Mouse (Mus musculus) testis, adult 2 months (tissue): ENCODE measurements around the gene Grid1. TPM values are rescaled to one million over a fixed set of nuclear protein-coding genes. Genes with fewer than 3 reads are reported as not detected.

Experiments used
- H3K27ac ChIP-seq: fragments of 200-500 bp; 2 replicates; pipeline ENCODE4 v1.5.1; 2012; ENCODE audit warnings: low read depth, low read length; ENCODE audit not compliant: control insufficient read depth, insufficient read depth
- H3K27me3 ChIP-seq: fragments of 200-500 bp; 2 replicates; pipeline ENCODE4 v1.6.1; 2012; ENCODE audit warnings: mild to moderate bottlenecking, low read length, moderate library complexity; ENCODE audit not compliant: control insufficient read depth, insufficient read depth
- H3K36me3 ChIP-seq: fragments of 200-500 bp; 2 replicates; pipeline ENCODE4 v1.6.1; 2012; ENCODE audit warnings: mild to moderate bottlenecking, low read length; ENCODE audit not compliant: control insufficient read depth, insufficient read depth
- H3K4me1 ChIP-seq: fragments of 200-500 bp; 2 replicates; pipeline ENCODE4 v1.6.1; 2012; ENCODE audit warnings: low read length; ENCODE audit not compliant: control insufficient read depth, insufficient read depth
- H3K4me3 ChIP-seq: fragments of 200-500 bp; 2 replicates; pipeline ENCODE4 v1.5.1; 2012; ENCODE audit warnings: low read depth, mild to moderate bottlenecking, low read length, moderate library complexity, mixed read lengths; ENCODE audit not compliant: control insufficient read depth
- CTCF ChIP-seq: fragments of 200-500 bp; IDR thresholded peaks from 2 replicates; pipeline ENCODE4 v1.5.1; 2012; ENCODE audit warnings: low read depth, mild to moderate bottlenecking, inconsistent platforms, low read length, moderate library complexity; ENCODE audit not compliant: control insufficient read depth, insufficient read depth, insufficient replicate concordance
- POLR2A ChIP-seq: fragments of 200-500 bp; IDR thresholded peaks from 2 replicates; pipeline ENCODE4 v1.6.1; 2012; ENCODE audit warnings: low read depth, mild to moderate bottlenecking, inconsistent platforms, low read length, moderate library complexity; ENCODE audit not compliant: control insufficient read depth
- polyA plus RNA-seq: library from polyadenylated mRNA; depleted of rRNA; stranded (reverse); fragments of >200 nt; gene quantifications from 2 replicates; pipeline ENCODE4 v1.2.3, GENCODE M21; 2012

Gene Grid1
- polyA plus RNA-seq, 1 experiment, result 1.4 TPM

DNA sequence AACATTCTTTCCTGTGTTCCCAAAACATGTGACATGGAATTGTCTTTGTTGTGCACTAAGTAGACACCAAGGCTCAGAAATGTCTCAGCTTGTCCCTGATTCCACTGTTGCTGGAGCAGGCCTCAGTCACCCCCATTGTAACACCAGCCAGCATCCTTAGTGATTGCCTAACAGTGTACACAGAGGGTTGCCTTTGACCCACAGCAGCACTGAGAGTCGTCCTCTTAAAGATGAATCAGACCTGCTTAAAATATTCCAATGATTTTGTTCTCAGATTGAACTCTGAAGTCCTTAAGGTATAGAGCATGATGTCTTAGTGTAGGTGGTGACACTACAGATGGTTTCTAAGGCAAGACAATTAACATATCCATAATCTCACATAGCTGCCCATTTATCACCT is 354.0 kb downstream of the Grid1 start:
- Histone ChIP-seq H3K36me3 (no peaks in the 10 kb centered on the region), H3K4me1 (no peaks in the 10 kb centered on the region), H3K4me3 (no peak overlapping the region), H3K27ac (no peak overlapping the region), H3K27me3 (no peaks in the 10 kb centered on the region)
- TF ChIP-seq POLR2A (no peak), CTCF (no peak)

DNA sequence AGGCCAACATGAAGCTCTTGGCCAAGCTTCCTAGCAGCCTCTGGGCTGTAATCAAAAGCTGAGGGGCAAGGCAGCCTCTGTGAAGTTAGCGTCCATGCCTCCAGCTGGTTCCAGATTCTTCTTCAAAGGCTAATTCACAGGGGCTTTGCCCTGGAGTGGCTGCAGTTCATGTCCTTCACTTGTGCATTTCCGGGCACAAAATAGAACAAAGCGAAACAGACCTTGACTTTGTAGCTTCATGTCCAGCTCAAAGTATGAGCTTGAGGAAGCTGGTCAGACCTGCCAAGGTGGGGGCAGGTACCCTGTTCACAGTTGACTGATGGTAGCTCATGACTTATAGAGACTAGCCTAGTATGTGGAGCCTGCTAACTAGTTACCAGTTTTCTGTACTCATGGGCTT is 356.1 kb downstream of the Grid1 start:
- no peak for TF ChIP-seq CTCF
- TF ChIP-seq POLR2A, result no peak
- H3K27ac ChIP-seq, result no peak overlapping the region
- no peaks in the 10 kb centered on the region for H3K4me1 ChIP-seq

DNA sequence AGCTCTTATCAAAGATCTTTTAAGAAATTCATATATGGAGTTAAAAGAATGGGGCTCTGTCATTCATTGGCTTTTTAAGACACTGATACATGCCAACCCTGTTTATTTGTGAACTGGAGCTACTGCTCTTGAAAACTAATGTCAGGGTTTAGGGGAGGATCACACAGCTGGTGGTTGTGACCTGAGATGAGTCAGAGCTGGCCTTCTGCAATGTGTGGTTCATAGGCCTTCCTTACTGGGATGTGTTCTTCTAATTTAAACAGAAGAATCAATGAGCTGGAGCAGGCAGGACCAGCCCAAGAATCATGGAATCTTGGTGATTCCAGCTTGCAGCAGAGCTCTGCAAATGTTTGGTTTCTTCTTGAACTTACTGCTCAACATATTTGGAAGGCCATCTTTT is 359.2 kb downstream of the Grid1 start:
- no peaks in the 10 kb centered on the region for H3K27me3 ChIP-seq
- H3K36me3 ChIP-seq, result no peaks in the 10 kb centered on the region
- no peak overlapping the region for H3K4me3 ChIP-seq
- H3K27ac ChIP-seq, result no peak overlapping the region
- no peaks in the 10 kb centered on the region for H3K4me1 ChIP-seq
- TF ChIP-seq POLR2A (no peak), CTCF (no peak)

More for the DNA sequence above, 356.1 kb downstream of the Grid1 start:
- H3K36me3 ChIP-seq, result no peaks in the 10 kb centered on the region
- no peak overlapping the region for H3K4me3 ChIP-seq
- H3K27me3 ChIP-seq, result no peaks in the 10 kb centered on the region

DNA sequence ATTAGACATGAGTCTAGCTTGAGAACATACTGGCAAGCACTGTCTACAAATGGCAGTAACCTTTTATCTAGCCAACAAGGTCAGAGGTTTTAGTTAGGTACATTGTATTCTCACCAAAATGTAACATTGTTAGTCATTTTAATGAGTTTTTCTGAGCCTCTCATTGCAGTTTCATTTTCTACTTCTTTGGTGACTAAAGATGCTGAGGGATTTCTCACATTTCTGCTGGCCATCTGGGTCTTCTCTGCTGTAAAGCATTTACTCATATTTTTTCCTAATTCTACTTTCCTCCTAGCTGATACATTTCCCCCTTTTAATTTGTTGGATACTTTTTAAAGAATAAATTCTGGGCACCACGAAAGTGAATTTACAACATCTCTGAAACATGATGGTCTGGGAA is 365.5 kb downstream of the Grid1 start:
- no peak overlapping the region for H3K27ac ChIP-seq
- TF ChIP-seq CTCF (no peak), POLR2A (no peak)

DNA sequence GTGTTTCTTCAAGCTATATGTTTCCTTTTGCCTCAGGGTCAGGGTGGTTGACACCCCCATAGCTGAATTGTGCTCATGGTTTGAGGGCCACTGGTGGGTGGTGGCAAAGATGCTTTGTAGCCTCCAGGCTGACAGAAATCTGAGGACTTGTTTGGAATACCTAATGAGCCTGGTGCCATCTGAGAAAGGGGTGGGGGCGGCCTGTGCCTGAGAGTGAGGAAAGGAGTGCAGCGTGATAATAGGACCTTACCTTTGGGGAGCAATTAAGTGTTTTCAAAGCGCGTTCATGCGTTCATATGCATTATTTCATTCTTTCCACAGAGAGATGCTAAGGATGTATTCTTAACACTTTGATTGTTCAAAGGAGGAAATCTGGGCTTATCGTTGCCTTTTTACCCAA is 372.3 kb downstream of the Grid1 start:
- Histone ChIP-seq H3K4me3 (no peak overlapping the region), H3K27me3 (no peaks in the 10 kb centered on the region), H3K4me1 (no peaks in the 10 kb centered on the region), H3K36me3 (no peaks in the 10 kb centered on the region), H3K27ac (no peak overlapping the region)
- TF ChIP-seq CTCF (no peak), POLR2A (no peak)

More for the DNA sequence above, 365.5 kb downstream of the Grid1 start:
- Histone ChIP-seq H3K27me3 (no peaks in the 10 kb centered on the region), H3K4me1 (no peaks in the 10 kb centered on the region), H3K36me3 (no peaks in the 10 kb centered on the region), H3K4me3 (no peak overlapping the region)

DNA sequence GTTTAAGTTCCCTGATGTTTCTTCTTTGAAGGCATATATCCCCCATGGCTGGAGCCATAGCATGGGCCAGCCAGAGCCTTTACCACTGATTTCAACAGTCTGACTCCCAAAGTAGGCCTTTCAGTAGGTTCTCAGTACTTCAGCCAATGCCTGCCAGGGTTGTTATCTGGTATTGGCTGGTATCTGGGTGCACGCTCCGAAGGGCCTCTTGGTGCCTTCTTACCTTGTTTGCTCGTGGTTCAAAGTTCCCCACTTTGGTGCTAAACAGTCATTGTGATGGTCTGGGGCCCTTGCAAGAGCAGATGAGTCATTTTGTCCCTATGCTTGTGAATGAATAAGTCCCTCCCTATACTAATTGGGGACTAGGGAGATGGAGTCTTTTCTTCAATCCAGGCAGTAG is 377.5 kb downstream of the Grid1 start:
- Histone ChIP-seq H3K27me3 (no peaks in the 10 kb centered on the region), H3K27ac (no peak overlapping the region), H3K4me3 (no peak overlapping the region), H3K4me1 (no peaks in the 10 kb centered on the region), H3K36me3 (no peaks in the 10 kb centered on the region)
- no peak for TF ChIP-seq CTCF
- TF ChIP-seq POLR2A, result no peak

GRCm38 (mm10) chr14:35198447-35198846 is 378.5 kb downstream of the Grid1 start:
- H3K27me3 ChIP-seq, result no peaks in the 10 kb centered on the region
- TF ChIP-seq CTCF (no peak), POLR2A (no peak)
- no peak overlapping the region for H3K27ac ChIP-seq
- H3K4me3 ChIP-seq, result no peak overlapping the region
- H3K36me3 ChIP-seq, result no peaks in the 10 kb centered on the region
- no peaks in the 10 kb centered on the region for H3K4me1 ChIP-seq

- TF ChIP-seq POLR2A, result no peak
- TF ChIP-seq CTCF, result no peak
- no peaks in the 10 kb centered on the region for H3K36me3 ChIP-seq
- no peaks in the 10 kb centered on the region for H3K4me1 ChIP-seq
- H3K4me3 ChIP-seq, result no peak overlapping the region
- H3K27ac ChIP-seq, result no peak overlapping the region
- H3K27me3 ChIP-seq, result no peaks in the 10 kb centered on the region
Measured at GRCm38 (mm10) chr14:35198899-35199298, 379.0 kb downstream of the Grid1 start.
